Mouse (Mus musculus): ENCODE data around the gene Kctd12.

Gene Kctd12

GRCm38 (mm10) chr14:102962019-102962418 is 20.4 kb downstream of the Kctd12 start:
- no peak for DNase-seq

- no peak for DNase-seq
These were observed 28.9 kb downstream of the Kctd12 start for GRCm38 (mm10) chr14:102953511-102953910.

GRCm38 (mm10) chr14:102951974-102952373 is 30.5 kb downstream of the Kctd12 start:
- no peak for DNase-seq

- DNase-seq: no peak
These were observed 34.6 kb downstream of the Kctd12 start for GRCm38 (mm10) chr14:102947796-102948195.

- no peak for DNase-seq
These were observed 40.1 kb downstream of the Kctd12 start for GRCm38 (mm10) chr14:102942222-102942843.

GRCm38 (mm10) chr14:102934878-102935277 is 47.6 kb downstream of the Kctd12 start:
- DNase-seq: no peak

- no peak for DNase-seq
These were observed 51.5 kb downstream of the Kctd12 start for GRCm38 (mm10) chr14:102930933-102931332.

- DNase-seq: no peak
These were observed 52.9 kb downstream of the Kctd12 start for GRCm38 (mm10) chr14:102929545-102929944.

- DNase-seq: no peak
These were observed 54.5 kb downstream of the Kctd12 start for GRCm38 (mm10) chr14:102927847-102928466.

All from liver (tissue).